Mouse (Mus musculus): Measurements from ENCODE around the gene Gtsf1.

GRCm38 (mm10) chr15:103364761-103365160 is 65.5 kb downstream of the Gtsf1 start:
- TF ChIP-seq CTCF (IDR thresholded peaks at IDR 0.05; ENCODE audit: borderline replicate concordance, insufficient read depth, low read depth, low read length) (no peak), POLR2A (IDR thresholded peaks at IDR 0.05; ENCODE audit: borderline replicate concordance, insufficient read depth, low read length) (no peak)
